Mouse (Mus musculus): ENCODE measurements around the gene Adam19. TPM values are rescaled to one million over a fixed set of nuclear protein-coding genes. Genes with fewer than 3 reads are reported as not detected.

Adam19 gene
- polyA plus RNA-seq, 1 experiment from 2014 or later, result 6.2 TPM

GRCm38 (mm10) chr11:46077732-46078375 lies 22.1 kb downstream of the Adam19 start:
- no peak overlapping the region for H3K4me2 ChIP-seq
- no peak for ATAC-seq
- H3K4me1 ChIP-seq, result no peaks in the 10 kb centered on the region
- peaks cover 17% of the 10 kb centered on the region; the same call in 1 of the 2 replicates for H3K36me3 ChIP-seq (ENCODE audit: poor library complexity, severe bottlenecking)
- H3K9ac ChIP-seq, result no peak overlapping the region
- no peaks in the 10 kb centered on the region for H3K27me3 ChIP-seq
- H3K4me3 ChIP-seq, result no peak overlapping the region
- WGBS, result 90% methylated on average over 7 of the region's 7 CpGs
- H3K9me3 ChIP-seq (replicated peaks), result no peaks in the 10 kb centered on the region; the same call in 1 of the 2 replicates
- H3K27ac ChIP-seq, result no peak overlapping the region

- Histone ChIP-seq H3K4me1 (peaks cover 3% of the 10 kb centered on the region; the same call in 1 of the 2 replicates), H3K4me2 (no peak overlapping the region), H3K4me3 (no peak overlapping the region), H3K36me3 (ENCODE audit: poor library complexity, severe bottlenecking) (peaks cover 17% of the 10 kb centered on the region; the same call in 1 of the 2 replicates), H3K27ac (no peak overlapping the region), H3K9me3 (replicated peaks) (no peaks in the 10 kb centered on the region; the same call in 1 of the 2 replicates), H3K9ac (no peak overlapping the region), H3K27me3 (no peaks in the 10 kb centered on the region)
- no peak for ATAC-seq
- WGBS, result 85% methylated on average over 2 of the region's 2 CpGs
Observed at GRCm38 (mm10) chr11:46081075-46081474, 25.3 kb downstream of the Adam19 start.

DNA sequence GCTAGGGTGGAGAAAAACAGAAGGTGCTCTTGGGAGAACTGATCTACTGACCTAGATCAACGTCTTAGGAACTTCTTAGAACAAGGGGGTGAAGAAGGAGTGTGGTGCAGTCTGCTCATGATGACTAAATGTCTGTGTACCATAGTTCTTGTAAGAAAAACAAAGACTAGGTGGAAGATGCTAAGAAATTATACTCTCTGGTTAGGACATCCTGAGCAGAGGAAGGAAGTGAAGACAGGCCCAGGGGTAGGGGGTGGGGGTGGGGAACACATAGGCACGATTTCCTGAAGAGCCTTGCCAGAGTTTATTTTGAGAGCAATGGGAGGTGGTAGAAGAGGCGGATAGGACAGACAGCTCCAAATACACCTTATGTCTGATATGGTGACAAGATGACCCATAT lies 27.6 kb downstream of the Adam19 start:
- no peaks in the 10 kb centered on the region; the same call in 1 of the 2 replicates for H3K36me3 ChIP-seq (ENCODE audit: poor library complexity, severe bottlenecking)
- no peaks in the 10 kb centered on the region for H3K27me3 ChIP-seq
- H3K4me3 ChIP-seq, result no peak overlapping the region
- H3K27ac ChIP-seq, result no peak overlapping the region
- WGBS, result 86% methylated on average over 3 of the region's 3 CpGs
- no peak overlapping the region for H3K9ac ChIP-seq
- H3K4me2 ChIP-seq, result no peak overlapping the region
- no peaks in the 10 kb centered on the region for H3K9me3 ChIP-seq (replicated peaks)
- H3K4me1 ChIP-seq, result peaks cover 3% of the 10 kb centered on the region; the same call in 1 of the 2 replicates
- ATAC-seq, result no peak

DNA sequence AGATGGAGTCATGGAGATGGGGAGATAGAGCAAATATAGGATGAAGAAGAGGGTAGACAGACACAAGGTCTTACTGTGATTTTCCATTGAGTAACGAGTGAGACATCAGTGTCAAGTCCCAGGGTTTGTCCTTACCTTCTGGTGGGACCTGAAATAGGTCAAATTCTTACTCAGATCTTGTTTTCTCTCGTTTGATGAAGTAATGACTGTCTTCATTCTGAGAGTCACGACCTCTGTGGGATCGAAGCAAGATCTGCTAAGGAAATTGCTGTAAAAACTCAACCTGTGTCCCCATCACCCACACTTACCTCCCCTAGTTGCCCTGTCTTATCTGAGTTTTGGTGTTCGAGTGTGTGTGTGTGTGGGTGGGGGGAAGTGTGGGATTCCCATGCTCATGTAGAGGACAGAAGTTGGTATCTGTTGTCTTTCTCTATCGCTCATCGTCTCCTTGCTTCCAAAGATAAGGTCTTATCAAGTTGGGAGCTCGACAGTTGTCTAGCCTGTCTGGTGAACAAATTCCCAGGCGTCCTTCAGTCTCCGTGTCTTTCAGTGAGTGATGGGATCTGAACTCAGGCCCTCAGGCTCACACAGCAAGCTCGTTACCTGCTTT lies 28.1 kb downstream of the Adam19 start:
- no peaks in the 10 kb centered on the region for H3K36me3 ChIP-seq (ENCODE audit: poor library complexity, severe bottlenecking)
- H3K4me2 ChIP-seq, result no peak overlapping the region
- H3K4me3 ChIP-seq, result no peak overlapping the region
- ATAC-seq, result no peak
- no peaks in the 10 kb centered on the region for H3K27me3 ChIP-seq
- no peak overlapping the region for H3K27ac ChIP-seq
- no peaks in the 10 kb centered on the region for H3K9me3 ChIP-seq (replicated peaks)
- peaks cover 3% of the 10 kb centered on the region; the same call in 1 of the 2 replicates for H3K4me1 ChIP-seq
- 93% methylated on average over 11 of the region's 11 CpGs for WGBS
- H3K9ac ChIP-seq, result no peak overlapping the region

- 81% methylated on average over 3 of the region's 3 CpGs for WGBS
- no peak overlapping the region for H3K4me3 ChIP-seq
Observed at GRCm38 (mm10) chr11:46084568-46084967, 28.8 kb downstream of the Adam19 start.

DNA sequence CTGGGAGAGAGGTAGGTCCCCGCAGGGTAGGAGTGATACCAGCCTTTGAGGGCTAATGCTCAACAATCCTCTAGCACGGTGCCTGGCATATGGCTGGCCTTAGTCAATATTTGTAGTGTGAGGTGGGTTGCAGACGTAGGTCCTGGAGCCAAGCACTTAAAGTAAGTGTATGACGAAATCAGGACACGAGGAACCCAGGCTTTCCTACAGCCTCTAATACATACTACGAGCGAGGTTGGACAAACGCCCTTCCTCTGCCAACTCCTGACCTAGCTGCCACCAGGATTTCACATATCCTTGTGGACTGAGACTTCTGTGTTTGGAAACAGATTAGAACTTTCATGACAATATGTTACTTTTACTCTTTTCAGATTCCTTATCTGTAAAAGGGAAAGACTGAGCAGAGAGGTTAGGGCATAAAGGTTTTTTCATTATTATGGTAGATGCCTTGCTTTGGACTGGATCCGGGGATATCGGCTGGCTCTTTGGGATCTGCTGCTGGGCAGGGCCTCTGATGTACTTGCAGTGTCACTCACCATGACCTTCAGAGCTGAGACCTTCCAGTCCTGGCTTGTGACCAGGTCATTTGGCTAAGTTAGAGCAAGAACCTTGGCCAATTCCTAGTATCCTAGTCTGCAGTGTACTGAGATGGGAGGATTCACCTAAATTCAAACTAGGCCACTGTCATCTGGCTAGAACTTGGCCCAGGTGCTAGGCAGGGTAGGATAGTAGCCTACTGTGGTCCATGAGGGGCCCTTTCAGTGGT lies 29.8 kb downstream of the Adam19 start:
- no peak for ATAC-seq
- no peak overlapping the region for H3K9ac ChIP-seq
- no peak overlapping the region for H3K4me3 ChIP-seq
- peaks cover 3% of the 10 kb centered on the region; the same call in 1 of the 2 replicates for H3K4me1 ChIP-seq
- H3K27ac ChIP-seq, result no peak overlapping the region
- 96% methylated on average over 10 of the region's 10 CpGs for WGBS
- no peaks in the 10 kb centered on the region for H3K27me3 ChIP-seq
- H3K36me3 ChIP-seq (ENCODE audit: poor library complexity, severe bottlenecking), result no peaks in the 10 kb centered on the region
- no peaks in the 10 kb centered on the region for H3K9me3 ChIP-seq (replicated peaks)
- no peak overlapping the region for H3K4me2 ChIP-seq

More at GRCm38 (mm10) chr11:46084568-46084967, 28.8 kb downstream of the Adam19 start:
- H3K9me3 ChIP-seq (replicated peaks), result no peaks in the 10 kb centered on the region
- no peak overlapping the region for H3K27ac ChIP-seq
- no peaks in the 10 kb centered on the region for H3K27me3 ChIP-seq
- no peak overlapping the region for H3K4me2 ChIP-seq
- H3K9ac ChIP-seq, result no peak overlapping the region
- ATAC-seq, result no peak
- H3K4me1 ChIP-seq, result peaks cover 3% of the 10 kb centered on the region; the same call in 1 of the 2 replicates
- H3K36me3 ChIP-seq (ENCODE audit: poor library complexity, severe bottlenecking), result no peaks in the 10 kb centered on the region

DNA sequence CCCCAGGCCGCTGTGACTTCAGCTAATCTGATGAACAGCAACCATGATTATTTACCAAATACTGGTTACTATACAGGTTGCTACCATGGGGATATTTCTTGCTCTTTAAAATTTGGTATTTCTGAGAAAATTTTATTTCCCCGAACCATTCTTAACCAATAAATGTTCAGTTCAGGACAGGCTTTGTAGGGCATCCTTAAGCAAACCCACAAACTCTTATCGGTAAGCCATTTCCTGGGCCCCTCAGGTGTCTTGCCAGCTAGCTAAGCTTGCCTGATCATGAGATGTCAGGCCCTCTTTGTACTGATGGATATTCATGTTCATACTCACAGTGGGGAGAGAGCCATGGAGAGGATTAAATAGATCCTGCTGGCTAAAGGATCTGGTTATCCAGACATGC lies 30.7 kb downstream of the Adam19 start:
- Histone ChIP-seq H3K27ac (no peak overlapping the region), H3K27me3 (no peaks in the 10 kb centered on the region), H3K4me2 (no peak overlapping the region), H3K4me1 (peaks cover 3% of the 10 kb centered on the region; the same call in 1 of the 2 replicates), H3K36me3 (ENCODE audit: poor library complexity, severe bottlenecking) (no peaks in the 10 kb centered on the region), H3K9ac (no peak overlapping the region), H3K9me3 (replicated peaks) (no peaks in the 10 kb centered on the region), H3K4me3 (no peak overlapping the region)
- WGBS, result 94% methylated on average over 3 of the region's 3 CpGs
- no peak for ATAC-seq

DNA sequence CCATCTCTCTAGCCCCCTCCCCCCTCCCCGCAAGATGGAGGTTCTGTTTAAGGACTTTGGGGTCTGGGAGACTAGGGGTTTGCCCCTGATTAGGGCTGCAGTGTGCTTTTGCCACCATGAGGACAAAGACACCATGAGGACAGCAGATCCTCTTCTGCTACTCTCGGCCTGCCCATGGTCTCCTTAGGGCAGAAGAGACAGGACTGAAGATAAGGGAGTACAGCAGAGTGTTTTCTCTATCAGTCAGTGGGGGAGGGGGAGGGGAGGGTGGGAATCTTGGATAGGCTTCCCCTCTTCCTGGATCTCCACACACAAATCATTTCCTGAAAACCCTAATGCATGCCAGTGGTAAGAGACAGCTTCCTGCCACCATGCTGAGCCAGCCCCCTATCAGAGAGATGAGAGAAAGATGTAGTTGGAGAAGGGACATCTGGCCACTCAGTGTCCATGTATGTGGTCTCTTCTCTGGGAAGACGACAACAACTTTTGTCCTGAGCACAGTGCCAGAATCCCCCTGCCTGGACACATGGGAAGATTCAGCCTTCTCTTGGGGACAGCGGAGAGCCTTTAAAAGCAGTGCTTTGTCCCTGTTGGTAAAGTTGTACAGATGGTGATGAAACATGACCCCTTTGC lies 33.4 kb downstream of the Adam19 start:
- H3K4me2 ChIP-seq, result no peak overlapping the region
- WGBS, result 83% methylated on average over 4 of the region's 4 CpGs
- no peak overlapping the region for H3K9ac ChIP-seq
- no peaks in the 10 kb centered on the region for H3K27me3 ChIP-seq
- H3K4me1 ChIP-seq, result peaks cover 3% of the 10 kb centered on the region; the same call in 1 of the 2 replicates
- H3K27ac ChIP-seq, result no peak overlapping the region
- no peak for ATAC-seq
- no peak overlapping the region for H3K4me3 ChIP-seq
- H3K9me3 ChIP-seq (replicated peaks), result no peaks in the 10 kb centered on the region
- no peaks in the 10 kb centered on the region for H3K36me3 ChIP-seq (ENCODE audit: poor library complexity, severe bottlenecking)

DNA sequence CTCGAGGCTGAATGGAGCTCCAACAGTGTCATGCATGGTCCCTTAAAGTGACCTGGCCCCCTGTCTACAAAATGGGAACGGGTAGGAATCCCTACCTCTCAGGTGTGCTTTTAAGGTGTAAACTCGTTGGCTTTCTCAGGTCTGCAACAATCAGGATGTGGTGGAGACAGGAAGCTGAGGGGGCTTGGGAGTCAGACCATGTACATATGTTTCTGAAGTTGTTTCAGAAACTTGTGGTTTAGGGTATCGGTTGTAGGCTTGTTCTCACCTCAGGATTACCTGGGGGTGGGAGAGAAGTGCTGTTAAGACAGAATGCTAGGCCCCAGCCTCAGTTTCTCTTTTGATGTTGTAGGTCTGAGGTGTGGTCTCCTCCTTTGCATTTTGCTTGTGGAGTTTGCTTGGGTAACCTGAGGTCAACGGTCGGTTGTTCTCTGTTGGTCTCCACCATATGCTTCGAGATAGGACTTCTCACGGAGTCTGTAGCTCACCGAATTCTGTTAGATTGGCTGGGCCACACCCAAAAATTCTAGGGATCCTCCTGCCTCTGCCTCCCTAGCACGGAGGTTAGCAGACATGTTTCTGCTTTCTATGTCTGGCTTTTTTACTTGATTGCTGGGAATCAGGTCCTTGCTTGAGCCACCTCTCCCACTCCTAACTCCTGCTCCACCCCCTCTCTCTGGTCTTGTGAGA lies 34.4 kb downstream of the Adam19 start:
- WGBS, result 90% methylated on average over 10 of the region's 10 CpGs

GRCm38 (mm10) chr11:46090951-46091667 lies 35.3 kb downstream of the Adam19 start:
- WGBS, result 50% methylated on average over 10 of the region's 10 CpGs
- H3K27ac ChIP-seq, result no peak overlapping the region
- 0 out of 2 replicates have a peak, but pooled peaks cover 10% of the 10 kb centered on the region for H3K36me3 ChIP-seq (ENCODE audit: poor library complexity, severe bottlenecking)
- H3K4me2 ChIP-seq, result no peak overlapping the region
- no peak overlapping the region for H3K9ac ChIP-seq
- no peaks in the 10 kb centered on the region for H3K27me3 ChIP-seq
- H3K4me3 ChIP-seq, result no peak overlapping the region
- H3K9me3 ChIP-seq (replicated peaks), result no peaks in the 10 kb centered on the region
- H3K4me1 ChIP-seq, result no peaks in the 10 kb centered on the region
- no peak for ATAC-seq

More for the DNA sequence above, 34.4 kb downstream of the Adam19 start:
- no peak overlapping the region for H3K4me2 ChIP-seq
- H3K9ac ChIP-seq, result no peak overlapping the region
- no peak for ATAC-seq
- H3K27ac ChIP-seq, result no peak overlapping the region
- H3K27me3 ChIP-seq, result no peaks in the 10 kb centered on the region
- no peak overlapping the region for H3K4me3 ChIP-seq
- 0 out of 2 replicates have a peak, but pooled peaks cover 7% of the 10 kb centered on the region for H3K36me3 ChIP-seq (ENCODE audit: poor library complexity, severe bottlenecking)
- no peaks in the 10 kb centered on the region for H3K4me1 ChIP-seq
- no peaks in the 10 kb centered on the region for H3K9me3 ChIP-seq (replicated peaks)

DNA sequence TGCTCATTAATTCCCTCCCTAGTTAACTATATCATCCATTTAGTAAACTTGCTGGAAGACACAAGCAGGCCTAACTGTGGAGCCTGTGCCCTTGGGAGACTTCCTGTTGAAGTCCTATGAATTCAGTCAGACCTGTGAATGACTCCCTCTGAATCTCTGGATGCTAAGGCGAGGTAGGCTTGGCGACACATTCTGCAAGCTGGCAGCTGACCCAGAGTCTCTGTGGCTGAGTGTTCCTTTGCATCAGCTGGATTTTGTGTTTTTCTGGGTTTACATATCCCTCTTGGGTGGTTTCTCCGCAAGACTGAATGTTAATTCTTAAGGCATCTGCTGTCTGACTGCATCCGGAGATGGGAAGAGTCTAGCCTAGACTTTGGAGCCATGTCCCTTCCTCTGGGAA lies 36.3 kb downstream of the Adam19 start:
- no peaks in the 10 kb centered on the region for H3K27me3 ChIP-seq
- 0 out of 2 replicates have a peak, but pooled peaks cover 10% of the 10 kb centered on the region for H3K36me3 ChIP-seq (ENCODE audit: poor library complexity, severe bottlenecking)
- H3K4me3 ChIP-seq, result no peak overlapping the region
- ATAC-seq, result no peak
- H3K27ac ChIP-seq, result no peak overlapping the region
- no peaks in the 10 kb centered on the region for H3K9me3 ChIP-seq (replicated peaks)
- WGBS, result 85% methylated on average over 4 of the region's 4 CpGs
- no peak overlapping the region for H3K9ac ChIP-seq
- no peak overlapping the region for H3K4me2 ChIP-seq
- no peaks in the 10 kb centered on the region for H3K4me1 ChIP-seq
